Mouse (Mus musculus): ENCODE measurements around the gene Ccdc138. TPM values are rescaled to one million over a fixed set of nuclear protein-coding genes. Genes with fewer than 3 reads are reported as not detected.
"Not testable (repeated sequence)": the region's sequence is repeated elsewhere in the genome, so short reads cannot be mapped to it uniquely, and the experiment has no call there.

Gene Ccdc138
- polyA plus RNA-seq, 1 experiment from 2014 or later, result 15.3 TPM

DNA sequence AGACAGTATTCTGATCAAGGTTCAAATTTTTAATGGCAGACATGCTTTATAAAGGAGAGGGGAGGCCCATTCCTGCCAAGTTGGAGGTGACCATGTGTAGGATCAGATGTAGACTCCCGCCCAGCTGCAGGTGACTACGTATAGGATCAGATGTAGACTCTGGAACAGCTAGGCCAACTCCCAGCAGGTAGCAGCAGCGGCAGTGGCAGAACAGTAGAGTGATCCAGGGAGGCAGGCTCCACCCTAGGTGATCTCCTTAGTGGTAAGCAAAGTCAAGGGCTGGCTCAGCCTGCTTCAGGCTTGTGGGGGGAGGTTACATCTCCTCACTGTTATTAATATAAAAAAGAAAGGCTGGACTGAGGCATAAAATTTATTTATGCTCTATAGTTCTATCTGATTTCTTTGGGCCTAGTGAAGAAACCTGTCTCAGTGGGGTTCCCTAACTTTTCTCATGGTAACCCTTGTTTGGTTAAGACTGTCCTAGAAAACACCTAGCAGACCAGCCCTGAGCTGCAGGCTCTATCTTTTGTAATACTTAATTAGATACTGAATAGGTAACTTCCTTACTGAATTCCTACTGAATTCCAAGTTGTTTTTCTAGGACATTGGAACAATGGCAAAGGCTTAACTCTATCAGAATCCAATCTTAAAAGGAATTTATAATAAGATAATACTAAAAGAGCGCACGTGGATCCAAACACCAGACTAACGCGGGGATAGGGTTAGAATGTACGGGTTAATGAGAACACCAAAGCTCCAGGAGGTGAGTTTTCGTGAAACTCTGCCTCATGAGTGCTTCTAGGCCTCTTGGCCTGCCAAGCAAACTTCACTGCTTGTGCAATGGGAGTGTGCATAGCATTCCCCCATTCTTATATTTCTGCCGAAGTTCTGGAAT lies 33.4 kb downstream of the Ccdc138 start:
- H3K36me3 ChIP-seq, result peaks cover 32% of the 10 kb centered on the region
- WGBS, result 84% methylated on average over 10 of the region's 10 CpGs

GRCm38 (mm10) chr10:58532177-58532576 lies 34.4 kb downstream of the Ccdc138 start:
- Histone ChIP-seq H3K36me3 (peaks cover 31% of the 10 kb centered on the region), H3K27me3 (no peaks in the 10 kb centered on the region), H3K4me2 (replicated peaks) (no peak overlapping the region), H3K9me3 (0 out of 2 replicates have a peak, but pooled peaks cover 3% of the 10 kb centered on the region), H3K9ac (replicated peaks) (no peak overlapping the region), H3K4me1 (no peaks in the 10 kb centered on the region), H3K27ac (replicated peaks) (no peak overlapping the region), H3K4me3 (no peak overlapping the region)
- ATAC-seq (ENCODE audit: low FRiP score, low read depth), result no peak
- WGBS, result 92% methylated on average over 2 of the region's 2 CpGs

More for the DNA sequence above, 33.4 kb downstream of the Ccdc138 start:
- H3K27me3 ChIP-seq, result no peaks in the 10 kb centered on the region
- 0 out of 2 replicates have a peak, but pooled peaks cover 3% of the 10 kb centered on the region for H3K9me3 ChIP-seq
- no peak for ATAC-seq (ENCODE audit: low FRiP score, low read depth)
- H3K4me1 ChIP-seq, result no peaks in the 10 kb centered on the region
- no peak overlapping the region for H3K4me2 ChIP-seq (replicated peaks)
- no peak overlapping the region for H3K4me3 ChIP-seq
- H3K9ac ChIP-seq (replicated peaks), result no peak overlapping the region
- no peak overlapping the region for H3K27ac ChIP-seq (replicated peaks)

GRCm38 (mm10) chr10:58536276-58536675 lies 38.5 kb downstream of the Ccdc138 start:
- not testable (repeated sequence) for H3K4me1 ChIP-seq; H3K9ac ChIP-seq (replicated peaks); H3K27ac ChIP-seq (replicated peaks); H3K9me3 ChIP-seq; H3K4me2 ChIP-seq (replicated peaks); H3K4me3 ChIP-seq; ATAC-seq (ENCODE audit: low FRiP score, low read depth); H3K27me3 ChIP-seq
- 84% methylated on average over 5 of the region's 5 CpGs for WGBS
- peaks cover 23% of the 10 kb centered on the region; the same call in 1 of the 2 replicates for H3K36me3 ChIP-seq

DNA sequence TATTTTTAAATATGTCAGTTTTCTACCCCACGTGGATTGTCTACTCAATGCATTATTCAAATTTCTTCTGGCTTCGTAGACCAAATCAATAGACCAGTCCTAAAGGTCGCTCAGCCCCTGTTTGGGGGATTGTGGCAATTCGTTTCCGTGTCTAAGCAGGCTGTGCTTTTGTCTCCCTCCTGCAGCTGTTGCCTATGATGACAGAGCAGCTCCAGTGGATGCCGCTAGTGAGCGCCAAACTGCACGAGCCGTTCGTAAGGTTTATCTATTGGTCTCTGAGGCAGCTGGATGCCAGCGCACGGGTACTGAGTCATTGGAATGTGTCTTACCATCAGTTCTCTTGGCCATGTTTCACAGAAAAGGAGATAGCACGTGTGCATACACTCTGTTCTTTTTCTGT lies 42.9 kb downstream of the Ccdc138 start:
- Histone ChIP-seq H3K4me3 (no peak overlapping the region), H3K4me2 (replicated peaks) (no peak overlapping the region), H3K27ac (replicated peaks) (no peak overlapping the region), H3K9ac (replicated peaks) (no peak overlapping the region), H3K4me1 (no peaks in the 10 kb centered on the region), H3K36me3 (peaks cover 20% of the 10 kb centered on the region; the same call in 1 of the 2 replicates), H3K27me3 (no peaks in the 10 kb centered on the region), H3K9me3 (no peaks in the 10 kb centered on the region)
- 53% methylated on average over 13 of the region's 13 CpGs for WGBS
- ATAC-seq (ENCODE audit: low FRiP score, low read depth), result peak; percentile 70

DNA sequence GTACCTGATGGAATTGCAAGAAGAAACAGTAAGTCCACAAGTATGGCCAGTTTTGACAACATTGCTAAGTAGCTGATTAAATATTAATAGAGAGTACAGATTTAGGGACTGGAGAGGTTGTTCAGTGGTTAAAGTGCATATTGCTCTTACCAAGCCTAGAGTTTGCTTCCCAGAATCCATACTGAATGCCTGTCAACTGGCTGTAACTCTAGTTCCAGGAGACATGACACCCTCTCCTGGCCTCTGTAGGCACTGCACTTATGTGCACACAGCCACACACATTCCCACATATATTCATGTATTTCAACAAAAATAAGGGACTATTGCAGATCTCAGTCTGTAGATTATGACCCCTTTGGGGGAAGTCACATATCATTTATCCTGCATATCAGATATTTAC lies 51.0 kb downstream of the Ccdc138 start:
- Histone ChIP-seq H3K27ac (replicated peaks) (no peak overlapping the region), H3K9me3 (no peaks in the 10 kb centered on the region), H3K4me3 (no peak overlapping the region), H3K36me3 (no peaks in the 10 kb centered on the region), H3K9ac (replicated peaks) (no peak overlapping the region), H3K4me2 (replicated peaks) (no peak overlapping the region), H3K27me3 (no peaks in the 10 kb centered on the region), H3K4me1 (no peaks in the 10 kb centered on the region)
- no peak for ATAC-seq (ENCODE audit: low FRiP score, low read depth)

GRCm38 (mm10) chr10:58554693-58555387 lies 57.1 kb downstream of the Ccdc138 start:
- ATAC-seq (ENCODE audit: low FRiP score, low read depth), result no peak
- Histone ChIP-seq H3K36me3 (no peaks in the 10 kb centered on the region), H3K9me3 (no peaks in the 10 kb centered on the region), H3K9ac (replicated peaks) (no peak overlapping the region), H3K4me1 (no peaks in the 10 kb centered on the region), H3K27me3 (no peaks in the 10 kb centered on the region), H3K27ac (replicated peaks) (no peak overlapping the region), H3K4me2 (replicated peaks) (no peak overlapping the region), H3K4me3 (no peak overlapping the region)
- WGBS, result 90% methylated on average over 8 of the region's 8 CpGs

DNA sequence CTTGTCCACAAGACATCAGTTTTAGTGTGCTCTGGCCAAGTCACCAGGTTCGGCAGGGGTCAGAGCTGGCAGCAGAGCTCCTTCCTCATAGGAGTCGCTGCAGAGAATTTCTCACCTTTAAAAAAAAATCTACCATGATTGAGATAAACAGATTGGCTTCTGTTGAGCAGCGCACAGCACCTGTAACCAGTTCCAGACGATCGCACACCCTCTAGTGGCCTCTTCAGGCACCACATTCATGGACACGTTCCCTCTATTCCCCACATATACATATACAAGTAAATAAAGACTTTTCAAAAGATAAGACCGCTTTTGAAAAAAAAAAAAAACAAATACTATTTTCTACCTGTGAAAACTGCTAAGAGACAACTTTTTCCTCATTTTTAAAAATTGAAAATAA lies 61.4 kb downstream of the Ccdc138 start:
- 28% methylated on average over 7 of the region's 7 CpGs for WGBS

DNA sequence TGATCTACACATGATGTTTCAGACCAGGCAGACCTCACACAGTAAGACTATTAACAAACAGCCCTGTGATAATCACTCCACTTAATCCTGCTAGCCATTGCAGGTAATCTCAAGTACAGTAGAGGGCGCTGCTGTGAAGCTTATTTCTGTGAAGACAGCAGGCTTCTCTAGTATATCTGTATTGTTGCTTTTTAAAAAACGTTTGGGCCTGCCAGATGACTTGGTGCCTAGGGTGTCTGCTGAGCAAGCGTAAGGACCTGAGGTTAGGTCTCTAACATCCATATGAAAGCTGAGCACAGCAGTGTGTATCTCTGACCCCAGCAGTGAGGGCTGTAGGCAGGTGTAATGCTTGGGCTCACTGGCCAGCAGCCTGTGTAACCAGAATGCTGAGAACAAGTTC lies 62.2 kb downstream of the Ccdc138 start:
- 24% methylated on average over 3 of the region's 3 CpGs for WGBS
- Histone ChIP-seq H3K36me3 (no peaks in the 10 kb centered on the region; the same call in 1 of the 2 replicates), H3K27ac (replicated peaks) (no peak overlapping the region), H3K27me3 (no peaks in the 10 kb centered on the region), H3K4me1 (no peaks in the 10 kb centered on the region), H3K9ac (replicated peaks) (no peak overlapping the region), H3K4me3 (no peak overlapping the region), H3K9me3 (no peaks in the 10 kb centered on the region), H3K4me2 (replicated peaks) (no peak overlapping the region)
- peak; percentile 60; the same call in 1 of the 2 replicates for ATAC-seq (ENCODE audit: low FRiP score, low read depth)

More for the DNA sequence above, 61.4 kb downstream of the Ccdc138 start:
- H3K9me3 ChIP-seq, result no peaks in the 10 kb centered on the region
- H3K36me3 ChIP-seq, result no peaks in the 10 kb centered on the region
- H3K4me2 ChIP-seq (replicated peaks), result no peak overlapping the region
- no peaks in the 10 kb centered on the region for H3K4me1 ChIP-seq
- H3K27me3 ChIP-seq, result no peaks in the 10 kb centered on the region
- no peak overlapping the region for H3K4me3 ChIP-seq
- no peak overlapping the region for H3K27ac ChIP-seq (replicated peaks)
- H3K9ac ChIP-seq (replicated peaks), result no peak overlapping the region
- ATAC-seq (ENCODE audit: low FRiP score, low read depth), result no peak

- no peak overlapping the region for H3K4me2 ChIP-seq (replicated peaks)
- no peaks in the 10 kb centered on the region; the same call in 1 of the 2 replicates for H3K36me3 ChIP-seq
- no peak overlapping the region for H3K27ac ChIP-seq (replicated peaks)
- no peaks in the 10 kb centered on the region for H3K4me1 ChIP-seq
- no peak overlapping the region for H3K4me3 ChIP-seq
- WGBS, result 89% methylated on average over 6 of the region's 6 CpGs
- no peaks in the 10 kb centered on the region for H3K27me3 ChIP-seq
- H3K9ac ChIP-seq (replicated peaks), result no peak overlapping the region
- no peak for ATAC-seq (ENCODE audit: low FRiP score, low read depth)
- H3K9me3 ChIP-seq, result no peaks in the 10 kb centered on the region
Measured at GRCm38 (mm10) chr10:58560521-58560920, 62.8 kb downstream of the Ccdc138 start.

DNA sequence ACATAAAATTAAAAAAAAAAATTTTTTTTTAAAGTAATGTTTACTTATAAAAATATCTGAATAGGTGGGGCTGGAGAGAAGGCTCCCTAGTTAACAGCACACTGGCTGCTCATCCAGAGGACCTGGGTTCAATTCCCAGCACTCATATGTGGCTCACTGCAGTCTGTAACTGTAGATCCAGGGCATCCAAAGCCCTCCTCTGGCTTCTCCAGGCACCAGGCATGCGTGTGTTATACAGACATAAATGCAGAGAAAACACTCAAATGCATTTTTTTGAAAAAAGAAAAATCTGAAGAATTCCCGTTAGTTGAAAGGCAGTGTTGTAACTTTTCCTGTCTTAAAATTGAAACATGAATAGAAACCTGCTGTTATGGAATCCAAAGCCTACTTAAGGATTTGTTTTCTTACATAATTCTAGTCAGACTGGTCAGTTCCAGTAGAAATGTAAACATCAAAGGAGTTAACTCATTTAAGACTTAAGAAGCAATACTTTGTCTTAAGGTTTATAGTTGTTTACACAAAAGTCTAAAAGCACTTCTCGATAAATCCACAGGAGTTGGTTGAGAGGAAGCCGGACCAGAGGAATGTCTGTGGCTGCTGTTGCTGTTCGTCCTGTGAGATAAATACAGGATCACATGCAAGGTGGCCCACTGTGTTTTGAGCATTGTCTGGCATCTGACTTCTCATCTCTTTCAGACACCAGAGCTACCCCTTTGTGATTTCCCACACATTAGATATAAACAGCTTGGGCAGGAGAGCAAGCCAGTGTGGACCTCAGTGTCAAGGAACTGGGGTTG lies 87.9 kb downstream of the Ccdc138 start:
- H3K27ac ChIP-seq (replicated peaks), result no peak overlapping the region
- WGBS, result 80% methylated on average over 5 of the region's 5 CpGs
- no peaks in the 10 kb centered on the region for H3K4me1 ChIP-seq
- 0 out of 2 replicates have a peak, but pooled peaks cover 4% of the 10 kb centered on the region for H3K9me3 ChIP-seq
- no peak for ATAC-seq (ENCODE audit: low FRiP score, low read depth)
- H3K4me3 ChIP-seq, result no peak overlapping the region
- H3K9ac ChIP-seq (replicated peaks), result no peak overlapping the region
- H3K36me3 ChIP-seq, result no peaks in the 10 kb centered on the region
- H3K27me3 ChIP-seq, result no peaks in the 10 kb centered on the region
- no peak overlapping the region for H3K4me2 ChIP-seq (replicated peaks)

GRCm38 (mm10) chr10:58594486-58594885 lies 96.7 kb downstream of the Ccdc138 start:
- Histone ChIP-seq H3K9ac (replicated peaks) (no peak overlapping the region), H3K36me3 (no peaks in the 10 kb centered on the region), H3K9me3 (0 out of 2 replicates have a peak, but pooled peaks cover 3% of the 10 kb centered on the region), H3K4me3 (no peak overlapping the region), H3K4me2 (replicated peaks) (no peak overlapping the region), H3K4me1 (no peaks in the 10 kb centered on the region), H3K27me3 (no peaks in the 10 kb centered on the region), H3K27ac (replicated peaks) (no peak overlapping the region)
- 89% methylated on average over 3 of the region's 3 CpGs for WGBS
- no peak for ATAC-seq (ENCODE audit: low FRiP score, low read depth)
